9 mouse cellular contexts compared by ENCODE assay signal in the genomic region with DNA sequence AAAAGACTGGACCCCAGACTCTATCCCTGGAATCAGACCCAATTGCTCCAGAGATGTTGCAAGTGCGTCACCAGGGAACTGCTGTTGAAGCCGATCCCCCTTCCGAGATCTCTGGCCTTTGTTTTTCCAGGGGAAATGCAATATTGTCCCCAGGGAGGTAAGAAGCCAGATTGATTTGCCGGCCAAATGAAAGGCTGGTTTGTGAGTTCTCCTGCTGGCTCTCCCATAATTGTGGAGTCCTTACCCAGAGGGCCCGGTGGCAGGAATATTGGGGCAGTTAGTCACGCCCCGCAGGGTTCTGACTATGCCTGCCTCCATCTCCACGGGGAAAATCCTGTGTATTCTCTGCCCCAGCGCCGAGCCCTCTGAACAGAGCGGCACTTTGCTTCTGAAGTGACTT. TPM values are rescaled to one million over a fixed set of nuclear protein-coding genes. Genes with fewer than 3 reads are reported as not detected.
DNase-seq lines count a peak whose midpoint lies in the region; ATAC-seq and TF ChIP-seq lines count a peak whose summit lies in the region.
"Had no signal": no experiment of that assay in that cellular context is flagged by ENCODE, and none has a peak within 500 bp of the region (broad histone marks: within the 10 kb centered on the region; RNA-seq: fewer than 3 reads in every experiment).

No protein-coding gene starts in this region.

- peak overlapping the region; percentile 24 for H3K4me2 ChIP-seq in forebrain, embryonic 13.5 days
- H3K4me2 ChIP-seq in forebrain, embryonic 16.5 days (ENCODE audit: low read length): no peak overlapping the region
- H3K4me2 ChIP-seq in hindbrain, embryonic 12.5 days (replicated peaks): peak overlapping the region; percentile 30
- H3K4me2 ChIP-seq in limb, embryonic 14.5 days (replicated peaks; ENCODE audit: low read depth, low read length, severe bottlenecking): peak overlapping the region; percentile 15
- H3K4me2 ChIP-seq: liver, embryonic 15.5 days had no signal

- peaks cover 28% of the 10 kb centered on the region for H3K27me3 ChIP-seq in forebrain, embryonic 13.5 days
- H3K27me3 ChIP-seq in forebrain, embryonic 16.5 days (replicated peaks; ENCODE audit: control insufficient read depth, insufficient read depth, low read length): peaks cover 16% of the 10 kb centered on the region
- H3K27me3 ChIP-seq in hindbrain, embryonic 12.5 days: peaks cover 32% of the 10 kb centered on the region
- peaks cover 20% of the 10 kb centered on the region for H3K27me3 ChIP-seq in limb, embryonic 14.5 days (ENCODE audit: control insufficient read depth, insufficient read depth, low read length)

- no peaks in the 10 kb centered on the region for H3K36me3 ChIP-seq in forebrain, embryonic 13.5 days (ENCODE audit: poor library complexity, severe bottlenecking)
- H3K36me3 ChIP-seq in forebrain, embryonic 16.5 days (ENCODE audit: control insufficient read depth, insufficient read depth): no peaks in the 10 kb centered on the region
- H3K36me3 ChIP-seq in hindbrain, embryonic 12.5 days: no peaks in the 10 kb centered on the region
- H3K36me3 ChIP-seq in limb, embryonic 14.5 days (ENCODE audit: control insufficient read depth, insufficient read depth, low read length): 0 out of 2 replicates have a peak, but pooled peaks cover 2% of the 10 kb centered on the region
- H3K36me3 ChIP-seq: liver, embryonic 15.5 days had no signal

- DNase-seq in limb, embryonic 14.5 days (ENCODE audit: low spot score): no peak
- no peak for DNase-seq in cerebellum, adult 9-11 months
- DNase-seq in cerebellum, postnatal 36 days: no peak
- DNase-seq in right cerebral cortex, postnatal 36 days (ENCODE audit: low spot score in 2 of 2): no peak

- TF ChIP-seq POLR2A in limb, embryonic 14.5 days (IDR thresholded peaks at IDR 0.05; ENCODE audit: borderline replicate concordance, extremely low read depth, insufficient read depth, insufficient read length): no peak

- H3K9ac ChIP-seq in forebrain, embryonic 13.5 days: no peak overlapping the region
- no peak overlapping the region for H3K9ac ChIP-seq in forebrain, embryonic 16.5 days (replicated peaks; ENCODE audit: low read depth, low read length)
- no peak overlapping the region for H3K9ac ChIP-seq in hindbrain, embryonic 12.5 days
- no peak overlapping the region for H3K9ac ChIP-seq in limb, embryonic 14.5 days (ENCODE audit: low read depth, low read length, severe bottlenecking)
- H3K9ac ChIP-seq: liver, embryonic 15.5 days had no signal

- H3K4me3 ChIP-seq in forebrain, embryonic 13.5 days: no peak overlapping the region
- H3K4me3 ChIP-seq in forebrain, embryonic 16.5 days (replicated peaks; ENCODE audit: low read length): no peak overlapping the region
- H3K4me3 ChIP-seq in brown adipose tissue, adult 24 weeks (ENCODE audit: insufficient read depth, low read depth, low read length): 0 out of 2 replicates have a peak overlapping the region, but pooled peaks have one; percentile 1
- H3K4me3 ChIP-seq in hindbrain, embryonic 12.5 days: peak overlapping the region; percentile 1; the same call in 1 of the 2 replicates
- H3K4me3 ChIP-seq in limb, embryonic 14.5 days (replicated peaks; ENCODE audit: low read length): peak overlapping the region; percentile 4
- H3K4me3 ChIP-seq: liver, embryonic 15.5 days had no signal

- H3K9me3 ChIP-seq in forebrain, embryonic 13.5 days (replicated peaks): no peaks in the 10 kb centered on the region
- H3K9me3 ChIP-seq in forebrain, embryonic 16.5 days (ENCODE audit: control insufficient read depth, low read length): no peaks in the 10 kb centered on the region
- no peaks in the 10 kb centered on the region for H3K9me3 ChIP-seq in hindbrain, embryonic 12.5 days (replicated peaks)
- H3K9me3 ChIP-seq in limb, embryonic 14.5 days (ENCODE audit: control insufficient read depth, low read length): no peaks in the 10 kb centered on the region
- H3K9me3 ChIP-seq: liver, embryonic 15.5 days had no signal

- peaks cover 25% of the 10 kb centered on the region for H3K4me1 ChIP-seq in forebrain, embryonic 13.5 days
- peaks cover 10% of the 10 kb centered on the region for H3K4me1 ChIP-seq in forebrain, embryonic 16.5 days (replicated peaks; ENCODE audit: control insufficient read depth, insufficient read depth, low read length)
- peaks cover 7% of the 10 kb centered on the region; the same call in 1 of the 2 replicates for H3K4me1 ChIP-seq in brown adipose tissue, adult 24 weeks (ENCODE audit: control insufficient read depth, insufficient read depth, insufficient read length, low read length)
- H3K4me1 ChIP-seq in hindbrain, embryonic 12.5 days: peaks cover 30% of the 10 kb centered on the region
- H3K4me1 ChIP-seq in limb, embryonic 14.5 days (ENCODE audit: control insufficient read depth, insufficient read depth, low read length): peaks cover 28% of the 10 kb centered on the region

- WGBS in forebrain, embryonic 13.5 days: 11% methylated on average over 11 of the region's 11 CpGs
- 16% methylated on average over 11 of the region's 11 CpGs for WGBS in forebrain, embryonic 16.5 days
- 5% methylated on average over 11 of the region's 11 CpGs for WGBS in hindbrain, embryonic 12.5 days
- WGBS in limb, embryonic 14.5 days: 14% methylated on average over 11 of the region's 11 CpGs

- no peak overlapping the region for H3K27ac ChIP-seq in forebrain, embryonic 13.5 days
- H3K27ac ChIP-seq in forebrain, embryonic 16.5 days (ENCODE audit: low read length): no peak overlapping the region
- H3K27ac ChIP-seq in brown adipose tissue, adult 24 weeks (replicated peaks; ENCODE audit: low read depth, low read length): no peak overlapping the region
- H3K27ac ChIP-seq in hindbrain, embryonic 12.5 days: 0 out of 2 replicates have a peak overlapping the region, but pooled peaks have one; percentile 6
- no peak overlapping the region for H3K27ac ChIP-seq in limb, embryonic 14.5 days (replicated peaks; ENCODE audit: low read depth, low read length)
- H3K27ac ChIP-seq: liver, embryonic 15.5 days had no signal

- no peak for ATAC-seq in forebrain, embryonic 13.5 days
- ATAC-seq in forebrain, embryonic 16.5 days: no peak
- peak; percentile 34; the same call in 1 of the 2 replicates for ATAC-seq in hindbrain, embryonic 12.5 days (ENCODE audit: low FRiP score)
- ATAC-seq in limb, embryonic 14.5 days (ENCODE audit: low FRiP score, low read depth): no peak

RNA-seq across cellular contexts. Expression of gene Trabd2b, which starts 3.9 kb away (rescaled TPM):
- polyA plus RNA-seq in forebrain, embryonic 13.5 days (2015; fragmentation: Nextera tagmentation; extraction: Ambion mirVana): 0.27 and 0.39 TPM in 2 replicates
- 0.29 and 0.60 TPM in 2 replicates for polyA plus RNA-seq in forebrain, embryonic 16.5 days (2015; fragmentation: Nextera tagmentation; extraction: Ambion mirVana)
- 4.7 and 5.2 TPM in 2 replicates for polyA plus RNA-seq in brown adipose tissue, adult 24 weeks (2012; ENCODE audit: insufficient read depth, insufficient read length, missing spikeins)
- polyA plus RNA-seq in hindbrain, embryonic 12.5 days (2016; fragmentation: Nextera tagmentation; extraction: Ambion mirVana): 2.0 and 2.8 TPM in 2 replicates
- 6.2 and 7.4 TPM in 2 replicates for polyA plus RNA-seq in limb, embryonic 14.5 days (2012; rRNA removed)
- 3.6 and 4.6 TPM in 2 replicates for polyA plus RNA-seq in limb, embryonic 14.5 days (2014; fragmentation: Nextera tagmentation; extraction: Ambion mirVana)

Comparison
In these comparisons a context has a peak if more than half of its experiments do, and no peak if none do; other contexts are left out.
1. H3K4me3 ChIP-seq: peak in brown adipose tissue, adult 24 weeks (single experiment), hindbrain, embryonic 12.5 days (single experiment) and limb, embryonic 14.5 days (single experiment); none in forebrain, embryonic 13.5 days (single experiment) and forebrain, embryonic 16.5 days (single experiment).